Mouse (Mus musculus) lung, postnatal 0 days (tissue): Measurements from ENCODE around the gene H2afj.

Source experiments
- CTCF ChIP-seq: IDR thresholded peaks from 2 replicates; pipeline ENCODE4 v1.5.1; 2016; ENCODE audit warnings: antibody characterized with exemption, mild to moderate bottlenecking
- EP300 ChIP-seq: IDR thresholded peaks from 2 replicates; pipeline ENCODE4 v1.6.1; 2016; ENCODE audit warnings: antibody characterized with exemption, mild to moderate bottlenecking, control low read depth

DNA sequence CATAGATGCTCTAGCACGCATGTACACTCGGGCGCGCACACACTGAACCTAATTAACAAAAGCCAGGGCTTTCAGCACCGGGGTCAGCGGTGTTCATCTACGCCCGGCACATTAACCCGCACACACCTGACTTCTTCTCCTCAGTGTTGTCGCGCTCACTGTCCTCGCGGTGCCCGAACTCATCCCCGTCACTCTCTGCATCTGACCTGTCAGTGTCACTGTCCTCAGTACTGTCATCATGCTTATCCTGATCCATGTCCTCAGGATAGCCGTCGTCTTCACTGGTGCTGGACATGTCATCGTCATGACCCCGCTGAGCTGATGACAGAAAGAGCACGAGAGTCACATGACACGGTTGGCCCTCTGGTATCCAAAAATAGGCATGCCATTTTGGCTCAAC is 12.3 kb downstream of the H2afj start:
- TF ChIP-seq CTCF: no peak
- no peak for TF ChIP-seq EP300
